Mouse (Mus musculus): ENCODE data around the gene Faim2. TPM values are rescaled to one million over a fixed set of nuclear protein-coding genes. Genes with fewer than 3 reads are reported as not detected.

Faim2 gene
- 68.2 and 77.4 TPM in 2 replicates for polyA plus RNA-seq (2015; fragmentation: Nextera tagmentation; extraction: Ambion mirVana)

DNA sequence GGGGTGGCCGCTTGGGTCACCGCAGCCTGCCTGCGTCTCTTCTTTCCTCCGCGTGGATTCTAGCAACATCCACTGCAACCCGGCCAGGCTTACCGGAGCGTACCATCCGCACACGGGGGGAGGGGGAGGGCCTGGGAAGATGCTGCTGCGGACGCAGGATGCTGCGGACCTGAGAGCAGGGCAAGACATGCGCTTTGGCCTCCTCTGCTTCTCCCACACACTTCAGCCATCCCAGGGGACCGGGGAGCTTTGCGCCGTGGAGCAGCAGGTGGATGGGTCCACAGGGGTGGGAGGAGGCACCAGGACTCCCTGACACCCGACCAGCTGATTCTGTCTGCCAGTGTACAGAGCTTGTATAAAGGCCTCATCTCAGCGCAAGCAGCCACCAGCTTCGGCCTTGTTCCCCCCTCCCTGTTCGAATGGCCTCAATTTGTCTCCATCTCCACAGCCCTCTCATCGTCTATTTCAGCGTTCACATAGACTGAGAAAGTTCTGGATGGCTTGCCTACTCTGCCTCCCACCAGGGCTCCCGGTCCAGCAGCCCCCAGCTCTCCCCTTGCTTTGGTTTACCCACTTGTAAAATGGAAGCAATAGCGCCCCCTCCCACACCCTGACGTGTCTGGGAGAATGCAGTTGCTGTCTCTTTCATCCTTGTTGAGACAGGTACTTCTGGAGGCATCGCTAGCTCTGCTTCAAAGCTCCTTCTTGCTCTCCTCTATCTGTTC, at the start of gene Faim2:
Faim2 (minus strand) TSS at position 537 of the 725 bp plus-strand sequence.

DNA sequence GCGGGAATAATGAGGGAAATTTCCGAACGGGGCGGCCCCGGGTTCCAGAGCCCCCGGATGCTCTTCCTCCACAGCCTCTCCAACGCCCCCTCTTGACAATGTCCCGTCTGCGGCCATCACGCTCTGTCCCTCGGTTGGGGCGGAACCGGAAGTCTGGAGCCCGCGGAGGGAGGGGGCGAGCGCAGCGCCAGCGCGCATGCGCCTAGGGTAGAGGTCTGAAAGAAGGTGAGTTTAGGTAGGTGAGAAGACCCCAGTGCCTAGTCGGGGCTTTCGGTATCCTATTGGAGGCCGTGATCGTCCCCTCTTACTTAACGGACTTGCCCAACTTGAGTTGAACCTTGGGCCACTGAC, 53.4 kb downstream of the Faim2 start, which contains the start of gene Bcdin3d:
Bcdin3d (minus strand) TSS at position 155 of the 351 bp plus-strand sequence.

DNA sequence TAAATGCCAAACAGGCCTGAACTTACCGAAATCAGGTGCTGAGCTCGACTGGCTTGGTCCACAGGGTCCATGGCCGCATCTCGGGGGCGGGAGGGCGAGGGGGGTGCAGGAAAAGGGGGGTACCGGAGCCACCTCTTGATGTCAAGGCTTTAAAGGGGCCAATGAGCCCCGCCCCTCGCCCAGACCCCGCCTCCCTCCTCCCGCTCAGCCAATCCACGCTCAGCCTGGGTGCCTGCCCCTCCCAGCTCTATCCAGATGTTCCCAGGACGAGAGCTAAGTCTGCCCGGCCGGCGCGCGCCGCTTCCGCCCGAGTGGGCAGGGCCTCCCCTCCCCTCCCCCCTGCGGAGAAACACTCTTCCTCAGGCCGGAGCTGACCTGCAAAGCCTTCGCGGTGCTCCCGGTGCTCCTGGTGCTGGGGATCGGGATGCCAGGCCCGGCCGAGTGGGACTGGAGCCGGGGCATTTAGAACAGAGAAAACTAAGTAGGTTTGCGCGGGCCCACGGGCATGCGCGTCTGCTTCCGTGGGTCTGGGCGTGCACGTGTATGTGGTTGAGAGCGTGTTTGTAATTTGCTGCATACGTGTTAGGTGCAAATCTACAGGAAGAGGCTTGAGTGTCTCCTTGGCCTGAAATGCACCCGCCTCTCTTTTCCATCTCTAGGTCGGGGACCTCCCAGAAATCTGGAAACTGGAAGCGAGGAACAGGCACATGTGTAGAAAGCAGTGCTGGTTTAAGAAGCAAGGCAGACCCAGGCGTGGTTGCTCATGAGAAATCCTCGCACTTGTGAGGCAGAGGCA, 70.2 kb downstream of the Faim2 start, which contains the start of gene Nckap5l:
Nckap5l (minus strand) TSS at position 143 of the 796 bp plus-strand sequence.

Other genes starting within 250 kb of the Faim2 start
- gene Prpf40b, start 233.1 kb downstream of the Faim2 start, polyA plus RNA-seq (2015; fragmentation: Nextera tagmentation; extraction: Ambion mirVana), result 97.0 and 99.2 TPM in 2 replicates
- 1.4 and 1.5 TPM in 2 replicates for gene Fam186b, start 232.3 kb downstream of the Faim2 start, polyA plus RNA-seq (2015; fragmentation: Nextera tagmentation; extraction: Ambion mirVana)
- 7.1 and 7.3 TPM in 2 replicates for gene Fmnl3, start 157.7 kb downstream of the Faim2 start, polyA plus RNA-seq (2015; fragmentation: Nextera tagmentation; extraction: Ambion mirVana)
- 378 and 390 TPM in 2 replicates for gene Tmbim6, start 135.3 kb downstream of the Faim2 start, polyA plus RNA-seq (2015; fragmentation: Nextera tagmentation; extraction: Ambion mirVana)
- 11.6 and 12.3 TPM in 2 replicates for gene Nckap5l, start 70.4 kb downstream of the Faim2 start, polyA plus RNA-seq (2015; fragmentation: Nextera tagmentation; extraction: Ambion mirVana)
- 15.1 TPM in 2 replicates for gene Bcdin3d, start 53.4 kb downstream of the Faim2 start, polyA plus RNA-seq (2015; fragmentation: Nextera tagmentation; extraction: Ambion mirVana)
- not detected in 2 replicates for gene Aqp2, start 50.9 kb upstream of the Faim2 start, polyA plus RNA-seq (2015; fragmentation: Nextera tagmentation; extraction: Ambion mirVana)
- 1.2 and 1.6 TPM in 2 replicates for gene Aqp5, start 62.6 kb upstream of the Faim2 start, polyA plus RNA-seq (2015; fragmentation: Nextera tagmentation; extraction: Ambion mirVana)
- gene Aqp6, start 73.2 kb upstream of the Faim2 start, polyA plus RNA-seq (2015; fragmentation: Nextera tagmentation; extraction: Ambion mirVana), result 0.40 and 0.45 TPM in 2 replicates
- 32.7 and 34.8 TPM in 2 replicates for gene Racgap1, start 123.5 kb upstream of the Faim2 start, polyA plus RNA-seq (2015; fragmentation: Nextera tagmentation; extraction: Ambion mirVana)
- gene Asic1, start 142.2 kb upstream of the Faim2 start, polyA plus RNA-seq (2015; fragmentation: Nextera tagmentation; extraction: Ambion mirVana), result 53.5 and 64.6 TPM in 2 replicates
- 70.2 and 74.3 TPM in 2 replicates for gene Smarcd1, start 174.0 kb upstream of the Faim2 start, polyA plus RNA-seq (2015; fragmentation: Nextera tagmentation; extraction: Ambion mirVana)
- not detected in 2 replicates for gene Gm17349, start 177.3 kb upstream of the Faim2 start, polyA plus RNA-seq (2015; fragmentation: Nextera tagmentation; extraction: Ambion mirVana)
- 6.2 and 6.8 TPM in 2 replicates for gene Gpd1, start 189.3 kb upstream of the Faim2 start, polyA plus RNA-seq (2015; fragmentation: Nextera tagmentation; extraction: Ambion mirVana)
- gene Cox14, start 197.5 kb upstream of the Faim2 start, polyA plus RNA-seq (2015; fragmentation: Nextera tagmentation; extraction: Ambion mirVana), result 236 TPM in 2 replicates
- gene Cers5, start 244.7 kb upstream of the Faim2 start, polyA plus RNA-seq (2015; fragmentation: Nextera tagmentation; extraction: Ambion mirVana), result 82.5 and 84.5 TPM in 2 replicates

All from neural tube, postnatal 0 days (tissue).